Mouse (Mus musculus) heart, embryonic 13.5 days (tissue): ENCODE measurements at regions not wholly inside any gene's neighbourhood (a gene's known extent, or its start where the extent isn't known, plus 50 kb on each side); places are given as distances from the start of the nearest gene placed in this dataset.

Source experiments
- ATAC-seq: fragments of 200-750 bp; cut with Nextera tagmentation; 2 replicates; pipeline ENCODE4 v1.8.0; 2017; ENCODE audit warnings: moderate TSS enrichment; ENCODE audit not compliant: insufficient number of reproducible peaks, low FRiP score, low TSS enrichment; ENCODE audit errors: extremely low read depth
- H3K27ac ChIP-seq: fragments of 300-500 bp; sonication (generic); replicated peaks from 2 replicates; pipeline ENCODE4 v1.5.1; 2015; ENCODE audit warnings: moderate library complexity, mild to moderate bottlenecking, inconsistent platforms
- H3K27me3 ChIP-seq: fragments of 300-500 bp; sonication (generic); replicated peaks from 2 replicates; pipeline ENCODE4 v1.6.1; 2015; ENCODE audit warnings: mild to moderate bottlenecking, inconsistent platforms
- H3K36me3 ChIP-seq: fragments of 300-500 bp; sonication (generic); 2 replicates; pipeline ENCODE4 v1.6.1; 2015; ENCODE audit warnings: mild to moderate bottlenecking, inconsistent platforms
- H3K4me1 ChIP-seq: fragments of 300-500 bp; sonication (generic); 2 replicates; pipeline ENCODE4 v1.6.1; 2015; ENCODE audit warnings: inconsistent platforms
- H3K4me2 ChIP-seq: fragments of 300-500 bp; sonication (generic); 2 replicates; pipeline ENCODE4 v1.6.1; 2015; ENCODE audit warnings: inconsistent platforms, mild to moderate bottlenecking, moderate library complexity
- H3K4me3 ChIP-seq: fragments of 300-500 bp; sonication (generic); 2 replicates; pipeline ENCODE4 v1.5.1; 2015; ENCODE audit warnings: moderate library complexity, mild to moderate bottlenecking, inconsistent platforms
- H3K9ac ChIP-seq: fragments of 300-500 bp; sonication (generic); 2 replicates; pipeline ENCODE4 v1.6.1; 2015; ENCODE audit warnings: inconsistent platforms, mild to moderate bottlenecking, moderate library complexity
- H3K9me3 ChIP-seq: fragments of 300-500 bp; sonication (generic); 2 replicates; pipeline ENCODE4 v1.6.1; 2016; ENCODE audit warnings: inconsistent platforms
- WGBS: fragments of 180-500 bp; shearing (Covaris S2); methylation state at CpG from one replicate; pipeline ENCODE4 v1.1.7; 2015; ENCODE audit warnings: mixed read lengths; 5-methylcytosine and 5-hydroxymethylcytosine counted together

GRCm38 (mm10) chr13:107264581-107264980 is 242.7 kb upstream of the Kif2a start:
- H3K4me2 ChIP-seq = no peak overlapping the region
- no peak for ATAC-seq
- 71% methylated on average over 6 of the region's 6 CpGs for WGBS
- no peak overlapping the region for H3K4me3 ChIP-seq
- H3K36me3 ChIP-seq = no peaks in the 10 kb centered on the region
- H3K27me3 ChIP-seq = no peaks in the 10 kb centered on the region
- no peaks in the 10 kb centered on the region for H3K4me1 ChIP-seq
- no peaks in the 10 kb centered on the region for H3K9me3 ChIP-seq
- no peak overlapping the region for H3K9ac ChIP-seq
- H3K27ac ChIP-seq = no peak overlapping the region

GRCm38 (mm10) chr13:107261479-107262050 is 239.6 kb upstream of the Kif2a start:
- Histone ChIP-seq H3K4me3 (no peak overlapping the region), H3K9me3 (no peaks in the 10 kb centered on the region), H3K27me3 (no peaks in the 10 kb centered on the region), H3K9ac (no peak overlapping the region), H3K36me3 (no peaks in the 10 kb centered on the region), H3K27ac (no peak overlapping the region), H3K4me1 (no peaks in the 10 kb centered on the region), H3K4me2 (no peak overlapping the region)
- WGBS = 63% methylated on average over 6 of the region's 6 CpGs
- no peak for ATAC-seq

GRCm38 (mm10) chr13:107260274-107260673 is 238.3 kb upstream of the Kif2a start:
- no peaks in the 10 kb centered on the region for H3K9me3 ChIP-seq
- WGBS = 77% methylated on average over 4 of the region's 4 CpGs
- no peak overlapping the region for H3K9ac ChIP-seq
- no peak overlapping the region for H3K27ac ChIP-seq
- ATAC-seq = no peak
- H3K4me1 ChIP-seq = no peaks in the 10 kb centered on the region
- H3K27me3 ChIP-seq = no peaks in the 10 kb centered on the region
- H3K4me3 ChIP-seq = no peak overlapping the region
- H3K36me3 ChIP-seq = no peaks in the 10 kb centered on the region
- no peak overlapping the region for H3K4me2 ChIP-seq

- peaks cover 7% of the 10 kb centered on the region for H3K4me1 ChIP-seq
- H3K27ac ChIP-seq = no peak overlapping the region
- WGBS = 24% methylated on average over 9 of the region's 9 CpGs
- H3K9ac ChIP-seq = no peak overlapping the region
- ATAC-seq = no peak
- peaks cover 11% of the 10 kb centered on the region; the same call in 1 of the 2 replicates for H3K27me3 ChIP-seq
- H3K4me3 ChIP-seq = no peak overlapping the region
- H3K36me3 ChIP-seq = no peaks in the 10 kb centered on the region
- H3K9me3 ChIP-seq = no peaks in the 10 kb centered on the region
- peak overlapping the region; percentile 55 for H3K4me2 ChIP-seq
Observed at GRCm38 (mm10) chr13:107247792-107248505, 226.0 kb upstream of the Kif2a start.

GRCm38 (mm10) chr13:107246956-107247751 is 225.2 kb upstream of the Kif2a start:
- H3K9me3 ChIP-seq = no peaks in the 10 kb centered on the region
- ATAC-seq = no peak
- peak overlapping the region; percentile 13 for H3K4me3 ChIP-seq
- H3K4me1 ChIP-seq = peaks cover 7% of the 10 kb centered on the region
- H3K4me2 ChIP-seq = peak overlapping the region; percentile 55
- no peak overlapping the region for H3K27ac ChIP-seq
- no peak overlapping the region for H3K9ac ChIP-seq
- H3K36me3 ChIP-seq = no peaks in the 10 kb centered on the region
- 26% methylated on average over 17 of the region's 17 CpGs for WGBS
- peaks cover 11% of the 10 kb centered on the region; the same call in 1 of the 2 replicates for H3K27me3 ChIP-seq

- ATAC-seq = no peak
- no peak overlapping the region for H3K4me2 ChIP-seq
- peaks cover 7% of the 10 kb centered on the region for H3K4me1 ChIP-seq
- no peaks in the 10 kb centered on the region for H3K36me3 ChIP-seq
- WGBS = 49% methylated on average over 3 of the region's 3 CpGs
- H3K27me3 ChIP-seq = peaks cover 11% of the 10 kb centered on the region; the same call in 1 of the 2 replicates
- H3K9ac ChIP-seq = no peak overlapping the region
- no peak overlapping the region for H3K27ac ChIP-seq
- no peaks in the 10 kb centered on the region for H3K9me3 ChIP-seq
- no peak overlapping the region for H3K4me3 ChIP-seq
Observed at GRCm38 (mm10) chr13:107244173-107244572, 222.2 kb upstream of the Kif2a start.

- Histone ChIP-seq H3K9ac (no peak overlapping the region), H3K4me1 (no peaks in the 10 kb centered on the region), H3K4me3 (no peak overlapping the region), H3K4me2 (no peak overlapping the region), H3K36me3 (no peaks in the 10 kb centered on the region), H3K9me3 (no peaks in the 10 kb centered on the region), H3K27me3 (no peaks in the 10 kb centered on the region), H3K27ac (no peak overlapping the region)
- WGBS = 41% methylated on average over 4 of the region's 4 CpGs
- ATAC-seq = no peak
Observed at GRCm38 (mm10) chr13:107239035-107239387, 217.1 kb upstream of the Kif2a start.

GRCm38 (mm10) chr13:107238364-107239034 is 216.6 kb upstream of the Kif2a start:
- WGBS = 49% methylated on average over 9 of the region's 9 CpGs
- Histone ChIP-seq H3K4me3 (no peak overlapping the region), H3K27ac (no peak overlapping the region), H3K9me3 (no peaks in the 10 kb centered on the region), H3K4me2 (no peak overlapping the region), H3K27me3 (no peaks in the 10 kb centered on the region), H3K36me3 (no peaks in the 10 kb centered on the region), H3K9ac (no peak overlapping the region), H3K4me1 (no peaks in the 10 kb centered on the region)
- ATAC-seq = no peak

GRCm38 (mm10) chr13:107219456-107219855 is 197.5 kb upstream of the Kif2a start:
- Histone ChIP-seq H3K9me3 (no peaks in the 10 kb centered on the region), H3K4me2 (no peak overlapping the region), H3K27ac (no peak overlapping the region), H3K4me1 (no peaks in the 10 kb centered on the region), H3K27me3 (no peaks in the 10 kb centered on the region), H3K36me3 (no peaks in the 10 kb centered on the region), H3K4me3 (no peak overlapping the region), H3K9ac (no peak overlapping the region)
- 44% methylated on average over 5 of the region's 5 CpGs for WGBS
- ATAC-seq = no peak

GRCm38 (mm10) chr13:107218351-107218750 is 196.4 kb upstream of the Kif2a start:
- H3K36me3 ChIP-seq = no peaks in the 10 kb centered on the region
- H3K27ac ChIP-seq = no peak overlapping the region
- H3K4me2 ChIP-seq = no peak overlapping the region
- 81% methylated on average over 8 of the region's 8 CpGs for WGBS
- no peaks in the 10 kb centered on the region for H3K4me1 ChIP-seq
- no peaks in the 10 kb centered on the region for H3K9me3 ChIP-seq
- no peaks in the 10 kb centered on the region for H3K27me3 ChIP-seq
- H3K4me3 ChIP-seq = no peak overlapping the region
- no peak for ATAC-seq
- H3K9ac ChIP-seq = no peak overlapping the region

GRCm38 (mm10) chr13:107217825-107218224 is 195.9 kb upstream of the Kif2a start:
- H3K9ac ChIP-seq = no peak overlapping the region
- no peak overlapping the region for H3K4me3 ChIP-seq
- no peaks in the 10 kb centered on the region for H3K36me3 ChIP-seq
- ATAC-seq = no peak
- H3K9me3 ChIP-seq = no peaks in the 10 kb centered on the region
- no peaks in the 10 kb centered on the region for H3K4me1 ChIP-seq
- no peak overlapping the region for H3K27ac ChIP-seq
- H3K27me3 ChIP-seq = no peaks in the 10 kb centered on the region
- WGBS = 57% methylated on average over 6 of the region's 6 CpGs
- H3K4me2 ChIP-seq = no peak overlapping the region
